Mouse (Mus musculus) CH12.LX (cell line): ENCODE data around the gene Clptm1l. TPM values are rescaled to one million over a fixed set of nuclear protein-coding genes. Genes with fewer than 3 reads are reported as not detected.

Experiments used
- DNase-seq: peaks from one replicate; pipeline ENCODE4 v3.0.0-alpha.2; 2013; ENCODE audit errors: extremely low read depth
- H3K27ac ChIP-seq: 2 replicates; pipeline ENCODE4 v1.5.1; 2012; ENCODE audit warnings: low read depth, mild to moderate bottlenecking, control low read depth, moderate library complexity; ENCODE audit not compliant: insufficient read depth
- H3K27me3 ChIP-seq: replicated peaks from 2 replicates; pipeline ENCODE3; 2012; ENCODE audit warnings: inconsistent platforms
- H3K36me3 ChIP-seq, 2 experiments: replicated peaks in 1 of 2; 2 replicates each; pipeline versions ENCODE3 to v1.6.1; 2012; ENCODE audit warnings: inconsistent platforms in 1 of 2, low read length in 1 of 2, mild to moderate bottlenecking in 1 of 2, mixed read lengths in 1 of 2, moderate library complexity in 1 of 2; ENCODE audit not compliant: control insufficient read depth in 1 of 2, insufficient read depth in 1 of 2
- H3K4me1 ChIP-seq, 2 experiments: 2 replicates each; pipeline ENCODE4 v1.6.1; 2012; ENCODE audit warnings: inconsistent platforms in 1 of 2, moderate library complexity in 1 of 2; ENCODE audit not compliant: insufficient read depth in 2 of 2, control insufficient read depth in 1 of 2
- H3K4me2 ChIP-seq: 2 replicates; pipeline ENCODE4 v1.6.1; 2012; ENCODE audit warnings: low read depth, mild to moderate bottlenecking, control low read depth; ENCODE audit not compliant: poor library complexity, insufficient read depth, severe bottlenecking
- H3K4me3 ChIP-seq, 3 experiments: fragments of 150-350 bp in 1 of 3; sonication (generic) in 1 of 3; replicated peaks in 1 of 3; 2 replicates each; pipeline versions ENCODE3 to v1.5.1; 2011 to 2012; ENCODE audit warnings: low read depth in 2 of 3, low read length in 2 of 3, mild to moderate bottlenecking in 2 of 3, moderate library complexity in 2 of 3, control low read depth in 1 of 3, improper control_type of control experiment in 1 of 3, inconsistent platforms in 1 of 3, mixed read lengths in 1 of 3; ENCODE audit not compliant: poor library complexity in 1 of 3
- H3K79me2 ChIP-seq: replicated peaks from 2 replicates; pipeline ENCODE4 v1.6.1; 2012; ENCODE audit warnings: mild to moderate bottlenecking, moderate library complexity; ENCODE audit not compliant: control insufficient read depth, poor library complexity, insufficient read depth, severe bottlenecking; ENCODE audit errors: extremely low read depth
- H3K9ac ChIP-seq: 2 replicates; pipeline ENCODE4 v1.6.1; 2012; ENCODE audit warnings: low read depth, mild to moderate bottlenecking, control low read depth, moderate library complexity; ENCODE audit not compliant: insufficient read depth
- H3K9me3 ChIP-seq: replicated peaks from 2 replicates; pipeline ENCODE3; 2012; ENCODE audit warnings: low read length, inconsistent platforms, mixed read lengths
- BHLHE40 ChIP-seq: IDR thresholded peaks from 2 replicates; pipeline ENCODE4 v1.6.1; 2011; ENCODE audit warnings: mild to moderate bottlenecking, low read depth, low read length, improper control_type of control experiment
- CHD1 ChIP-seq: IDR thresholded peaks from 2 replicates; pipeline ENCODE4 v1.6.1; 2012; ENCODE audit warnings: low read depth, low read length, improper control_type of control experiment, inconsistent platforms
- CHD2 ChIP-seq: IDR thresholded peaks from 2 replicates; pipeline ENCODE4 v1.6.1; 2011; ENCODE audit warnings: low read length, improper control_type of control experiment
- ELF1 ChIP-seq: IDR thresholded peaks from 2 replicates; pipeline ENCODE4 v1.6.1; 2014; ENCODE audit warnings: low read depth, mild to moderate bottlenecking, inconsistent platforms, low read length, improper control_type of control experiment
- EP300 ChIP-seq: IDR thresholded peaks from 2 replicates; pipeline ENCODE4 v1.6.1; 2011; ENCODE audit warnings: low read length, improper control_type of control experiment
- GABPA ChIP-seq: IDR thresholded peaks from 2 replicates; pipeline ENCODE4 v1.6.1; 2012; ENCODE audit warnings: low read depth, low read length, improper control_type of control experiment, inconsistent platforms; ENCODE audit not compliant: insufficient replicate concordance
- JUN ChIP-seq: IDR thresholded peaks from 2 replicates; pipeline ENCODE4 v1.6.1; 2011; ENCODE audit warnings: low read depth, mild to moderate bottlenecking, low read length, improper control_type of control experiment, moderate library complexity; ENCODE audit not compliant: insufficient read depth
- MAX ChIP-seq: IDR thresholded peaks from 2 replicates; pipeline ENCODE4 v1.6.1; 2011; ENCODE audit warnings: low read length, improper control_type of control experiment
- MAZ ChIP-seq: IDR thresholded peaks from 2 replicates; pipeline ENCODE4 v1.6.1; 2012; ENCODE audit warnings: low read depth, mild to moderate bottlenecking, inconsistent platforms, low read length, improper control_type of control experiment, moderate library complexity
- MYC ChIP-seq: IDR thresholded peaks from 2 replicates; pipeline ENCODE4 v1.6.1; 2011; ENCODE audit warnings: low read depth, mild to moderate bottlenecking, improper control_type of control experiment, low read length
- POLR2A ChIP-seq: IDR thresholded peaks from 2 replicates; pipeline ENCODE4 v1.6.1; 2011; ENCODE audit warnings: low read depth, mild to moderate bottlenecking, improper control_type of control experiment, low read length
- POLR2AphosphoS2 ChIP-seq: IDR thresholded peaks from 2 replicates; pipeline ENCODE4 v1.6.1; 2011; ENCODE audit warnings: low read depth, low read length, improper control_type of control experiment
- RCOR1 ChIP-seq: conservative IDR thresholded peaks from 2 replicates; pipeline ENCODE4 v1.6.1; 2012; ENCODE audit warnings: low read depth, mild to moderate bottlenecking, inconsistent platforms, low read length, improper control_type of control experiment
- SIN3A ChIP-seq: IDR thresholded peaks from 2 replicates; pipeline ENCODE4 v1.6.1; 2012; ENCODE audit warnings: low read length, improper control_type of control experiment, inconsistent platforms
- SMC3 ChIP-seq: IDR thresholded peaks from 2 replicates; pipeline ENCODE4 v1.6.1; 2011; ENCODE audit warnings: low read depth, low read length, improper control_type of control experiment
- TBP ChIP-seq: conservative IDR thresholded peaks from 2 replicates; pipeline ENCODE4 v1.6.1; 2011; ENCODE audit warnings: low read depth, low read length, improper control_type of control experiment
- TCF12 ChIP-seq: IDR thresholded peaks from 2 replicates; pipeline ENCODE4 v1.6.1; 2014; ENCODE audit warnings: low read depth, mild to moderate bottlenecking, inconsistent platforms, low read length, improper control_type of control experiment
- ZC3H11A ChIP-seq: IDR thresholded peaks from 2 replicates; pipeline ENCODE4 v1.6.1; 2012; ENCODE audit warnings: low read depth, mild to moderate bottlenecking, inconsistent platforms, low read length, improper control_type of control experiment
- ZKSCAN1 ChIP-seq: IDR thresholded peaks from 2 replicates; pipeline ENCODE4 v1.6.1; 2012; ENCODE audit warnings: low read depth, inconsistent platforms, low read length, improper control_type of control experiment, borderline replicate concordance
- ZNF384 ChIP-seq: IDR thresholded peaks from 2 replicates; pipeline ENCODE4 v1.6.1; 2012; ENCODE audit warnings: low read depth, low read length, improper control_type of control experiment, inconsistent platforms
- dilution Hi-C: fragments of 300-500 bp; cut with MboI; formaldehyde crosslinking; loops from 2 replicates; pipeline ENCODE4 v1.14.3; 2020; ENCODE audit warnings: low sequenced_read_pairs; ENCODE audit not compliant: extremely low pct_unique_long_range_greater_than_20kb, extremely low pct_ligation_motif_present
- in situ Hi-C: fragments of 300-500 bp; cut with MboI; formaldehyde crosslinking; loops from 3 replicates; pipeline ENCODE4 v1.14.3; 2019; ENCODE audit warnings: low sequenced_read_pairs, low pct_ligation_motif_present, low pct_unique_long_range_greater_than_20kb, mixed read lengths
- polyA plus RNA-seq: library from polyadenylated mRNA; unstranded; fragments of >175 nt; gene quantifications from 2 replicates; pipeline ENCODE4 v1.2.1, GENCODE M21; 2012; ENCODE audit warnings: low read depth; ENCODE audit not compliant: insufficient read length
- total RNA-seq, 2 experiments: library from RNA; depleted of rRNA; stranded (reverse); fragments of 300-350 nt in 1 of 2; fragments of >200 nt in 1 of 2; gene quantifications; 2 replicates each; pipeline ENCODE4 v1.2.3; 2012 to 2014

Clptm1l gene
- total and polyA plus RNA-seq, 3 experiments: 112 to 219 (median 143) TPM

DNA sequence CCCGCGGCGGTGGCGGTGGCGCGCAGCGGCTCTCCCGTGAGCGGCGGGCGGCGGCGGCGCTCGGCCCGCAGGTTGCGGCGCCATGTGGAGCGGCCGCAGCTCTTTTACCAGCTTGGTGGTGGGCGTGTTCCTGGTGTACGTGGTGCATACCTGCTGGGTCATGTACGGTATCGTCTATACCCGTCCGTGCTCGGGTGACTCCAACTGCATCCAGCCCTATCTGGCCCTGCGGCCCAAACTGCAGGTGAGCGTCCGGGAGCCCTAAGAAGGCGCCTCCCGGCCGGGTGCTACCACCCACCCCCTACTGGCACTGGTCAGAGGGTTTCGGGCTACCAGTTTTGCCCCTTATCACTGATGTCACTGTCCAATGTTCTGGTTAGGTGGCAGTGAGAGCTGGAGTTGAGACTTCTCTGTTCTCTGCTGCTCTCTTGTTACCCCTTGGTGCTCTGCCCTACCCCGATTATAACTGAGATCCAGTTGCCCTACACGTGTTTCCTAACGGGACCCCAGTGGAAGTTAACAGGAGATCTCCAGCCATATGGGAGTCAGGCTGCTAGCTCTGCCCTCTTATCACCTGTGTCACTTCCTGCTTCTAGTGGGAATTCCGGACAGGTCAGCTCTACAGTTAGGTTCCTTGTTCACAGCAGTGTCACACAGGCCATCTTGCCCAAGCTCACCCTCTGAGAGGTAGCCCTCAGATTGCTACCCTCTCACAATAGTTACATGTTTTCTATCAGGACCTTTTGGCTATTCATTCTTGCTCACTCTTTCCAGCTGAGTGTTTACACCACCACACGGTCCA, 551 bp downstream of the Clptm1l start:
- no peak for DNase-seq
- peaks cover 7 to 30% of the 10 kb centered on the region in 2 experiments for H3K4me1 ChIP-seq
- TF ChIP-seq MAX: 0 out of 2 replicates have a peak, but pooled peaks have one; percentile 36
- TF ChIP-seq CHD1: no peak
- TF ChIP-seq MYC: 0 out of 2 replicates have a peak, but pooled peaks have one; percentile 17

DNA sequence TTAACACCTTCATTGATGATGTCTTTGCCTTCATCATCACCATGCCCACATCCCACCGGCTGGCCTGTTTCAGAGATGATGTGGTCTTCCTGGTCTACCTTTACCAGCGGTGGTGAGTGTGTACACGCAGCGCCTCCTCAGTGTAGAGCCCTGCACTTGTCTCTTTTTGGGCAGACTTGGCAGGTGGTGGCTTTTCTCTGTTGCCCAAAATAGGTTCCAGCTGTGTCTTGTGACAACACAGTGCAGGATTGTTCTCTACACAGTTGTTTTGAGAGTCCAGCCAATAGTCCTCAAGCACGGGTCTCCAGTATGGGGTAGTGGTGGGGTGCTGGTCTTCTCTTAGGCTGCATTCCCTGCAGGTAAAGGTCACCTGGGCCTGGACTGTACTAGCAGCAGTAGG, 14.6 kb downstream of the Clptm1l start:
- dilution Hi-C loops: no loop called here
- no peak for TF ChIP-seq SMC3
- no peak for TF ChIP-seq MAZ
- TF ChIP-seq TCF12: no peak
- TF ChIP-seq TBP: no peak
- TF ChIP-seq ELF1: no peak
- TF ChIP-seq RCOR1: no peak
- TF ChIP-seq BHLHE40: no peak
- TF ChIP-seq CHD2: no peak
- TF ChIP-seq CHD1: no peak
- no peak for TF ChIP-seq SIN3A
- no peak for TF ChIP-seq ZC3H11A
- TF ChIP-seq ZNF384: no peak
- no peak for TF ChIP-seq JUN
- no peak for TF ChIP-seq GABPA
- no peak for TF ChIP-seq POLR2AphosphoS2
- TF ChIP-seq EP300: no peak
- no peak for TF ChIP-seq POLR2A
- TF ChIP-seq ZKSCAN1: no peak
- peaks cover 78 to 93% of the 10 kb centered on the region in 2 experiments for H3K36me3 ChIP-seq

More for the DNA sequence above, 551 bp downstream of the Clptm1l start:
- Histone ChIP-seq H3K4me3 (peak overlapping the region; percentile 82 to 97 (median 90)), H3K36me3 (peaks cover 28 to 41% of the 10 kb centered on the region in 2 experiments), H3K79me2 (peaks cover 17% of the 10 kb centered on the region), H3K9ac (peak overlapping the region; percentile 94), H3K9me3 (no peaks in the 10 kb centered on the region), H3K27me3 (no peaks in the 10 kb centered on the region), H3K27ac (peak overlapping the region; percentile 39), H3K4me2 (peak overlapping the region; percentile 82)
- dilution Hi-C loops: no loop called here
- in situ Hi-C loops: loop anchor here (10.0 kb wide), 1 partner anchor 180 kb away; no protein-coding TSS in a partner anchor

More for the DNA sequence above, 14.6 kb downstream of the Clptm1l start:
- Histone ChIP-seq H3K27ac (no peak overlapping the region), H3K9me3 (no peaks in the 10 kb centered on the region), H3K27me3 (no peaks in the 10 kb centered on the region), H3K4me1 (no peaks in the 10 kb centered on the region), H3K9ac (no peak overlapping the region), H3K4me3 (no peak overlapping the region), H3K4me2 (no peak overlapping the region), H3K79me2 (no peaks in the 10 kb centered on the region)
- in situ Hi-C loops: no loop called here
- DNase-seq: no peak
